Mouse (Mus musculus) midbrain, postnatal 0 days (tissue): Measurements from ENCODE around the gene Ptprg. TPM values are rescaled to one million over a fixed set of nuclear protein-coding genes. Genes with fewer than 3 reads are reported as not detected.

Experiments used
- ATAC-seq: fragments of 200-750 bp; cut with Nextera tagmentation; 2 replicates; pipeline ENCODE4 v1.8.0; 2017; ENCODE audit warnings: moderate number of reproducible peaks, mild to moderate bottlenecking, moderate TSS enrichment, moderate library complexity; ENCODE audit not compliant: low FRiP score
- DNase-seq: peaks from one replicate; pipeline ENCODE4 v3.0.0-alpha.2; 2015; ENCODE audit warnings: low spot score
- H3K27ac ChIP-seq: fragments of 300-500 bp; sonication (generic); 2 replicates; pipeline ENCODE4 v1.5.1; 2014; ENCODE audit warnings: low read depth, mild to moderate bottlenecking, low read length, mixed read lengths
- H3K27me3 ChIP-seq: fragments of 300-500 bp; sonication (generic); 2 replicates; pipeline ENCODE4 v1.6.1; 2014; ENCODE audit warnings: low read length, control low read depth, mixed read lengths; ENCODE audit not compliant: insufficient read depth
- H3K36me3 ChIP-seq: fragments of 300-500 bp; sonication (generic); 2 replicates; pipeline ENCODE4 v1.6.1; 2014; ENCODE audit warnings: low read length, control low read depth, mixed read lengths; ENCODE audit not compliant: insufficient read depth
- H3K4me1 ChIP-seq: fragments of 300-500 bp; sonication (generic); 2 replicates; pipeline ENCODE4 v1.6.1; 2014; ENCODE audit warnings: mild to moderate bottlenecking, control low read depth, antibody characterized with exemption, low read length, mixed read lengths; ENCODE audit not compliant: insufficient read depth
- H3K4me2 ChIP-seq: fragments of 300-500 bp; sonication (generic); 2 replicates; pipeline ENCODE4 v1.6.1; 2014; ENCODE audit warnings: low read depth, mild to moderate bottlenecking, low read length, mixed read lengths; ENCODE audit not compliant: poor library complexity, severe bottlenecking
- H3K4me3 ChIP-seq: fragments of 300-500 bp; sonication (generic); 2 replicates; pipeline ENCODE4 v1.5.1; 2014; ENCODE audit warnings: low read depth, mild to moderate bottlenecking, low read length, moderate library complexity
- H3K9ac ChIP-seq: fragments of 300-500 bp; sonication (generic); replicated peaks from 2 replicates; pipeline ENCODE4 v1.6.1; 2014; ENCODE audit warnings: mild to moderate bottlenecking, low read length, moderate library complexity, mixed read lengths; ENCODE audit not compliant: poor library complexity, severe bottlenecking
- H3K9me3 ChIP-seq: fragments of 300-500 bp; sonication (generic); 2 replicates; pipeline ENCODE4 v1.6.1; 2016; ENCODE audit warnings: low read length, control low read depth
- CTCF ChIP-seq: IDR thresholded peaks from 2 replicates; pipeline ENCODE4 v1.5.1; 2016; ENCODE audit warnings: antibody characterized with exemption, mild to moderate bottlenecking
- WGBS: fragments of 180-500 bp; shearing (Covaris S2); extraction: QIAGEN DNeasy Blood & Tissue Kit; methylation state at CpG from one replicate; pipeline ENCODE4 v1.1.7; 2014; 5-methylcytosine and 5-hydroxymethylcytosine counted together
- polyA plus RNA-seq: library from polyadenylated mRNA; unstranded; fragments of >200 nt; fragmentation: Nextera tagmentation; extraction: Ambion mirVana; gene quantifications from 2 replicates; pipeline ENCODE4 v1.2.1, GENCODE M21; 2015
- total RNA-seq: library from RNA; depleted of rRNA; stranded (reverse); fragments of >200 nt; gene quantifications from 2 replicates; pipeline ENCODE4 v1.2.3, GENCODE M21; 2014

Ptprg gene
- total and polyA plus RNA-seq, 2 experiments from 2014 or later: 25.7 to 84.9 TPM

DNA sequence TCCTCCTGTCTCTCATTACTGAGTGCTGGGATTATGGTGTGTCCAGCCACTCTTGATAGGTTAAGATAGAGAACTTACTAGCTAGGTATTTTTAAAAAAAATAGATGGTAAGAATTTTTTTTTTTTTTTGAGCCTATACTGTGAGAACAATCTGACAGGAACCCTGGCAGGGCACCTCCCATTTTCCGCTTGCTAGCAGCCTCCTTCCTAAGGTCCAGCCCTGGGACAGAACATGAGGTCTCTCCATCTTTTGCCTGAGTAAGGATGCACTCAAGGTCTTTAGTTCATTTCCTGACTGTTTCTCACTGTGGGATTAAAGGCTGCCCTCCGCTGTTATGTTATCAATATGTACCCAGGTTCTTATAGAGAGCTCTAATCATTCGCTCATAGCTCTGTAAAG, 264.7 kb downstream of the Ptprg start:
- Histone ChIP-seq H3K27me3 (no peaks in the 10 kb centered on the region), H3K9ac (no peak overlapping the region), H3K36me3 (no peaks in the 10 kb centered on the region), H3K4me2 (no peak overlapping the region), H3K27ac (no peak overlapping the region), H3K4me1 (peaks cover 7% of the 10 kb centered on the region; the same call in 1 of the 2 replicates), H3K4me3 (no peak overlapping the region), H3K9me3 (no peaks in the 10 kb centered on the region)
- DNase-seq (no peak), ATAC-seq (no peak)
- WGBS: 88% methylated on average over 3 of the region's 3 CpGs
- no peak for TF ChIP-seq CTCF

DNA sequence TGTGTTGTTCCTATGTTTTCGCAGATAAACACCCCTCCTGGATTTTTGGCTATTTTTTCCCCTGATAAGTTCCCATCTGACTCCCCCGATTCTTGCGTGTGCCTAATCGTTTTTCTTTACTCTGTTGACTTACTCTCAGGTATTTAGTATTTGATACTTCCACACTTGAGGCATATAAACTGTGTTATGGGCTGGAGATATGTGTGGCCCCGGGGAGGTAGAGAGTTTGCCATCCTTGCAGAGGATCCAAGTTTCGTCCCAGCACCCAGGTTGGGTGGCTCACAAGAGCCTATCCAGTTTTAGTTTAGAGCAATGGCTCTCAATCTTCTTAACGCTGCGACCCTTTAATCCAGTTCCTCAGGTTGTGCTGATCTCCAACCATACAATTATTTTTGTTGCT, 265.4 kb downstream of the Ptprg start:
- WGBS: 90% methylated on average over 8 of the region's 8 CpGs
- no peak for ATAC-seq
- DNase-seq: no peak
- Histone ChIP-seq H3K9ac (no peak overlapping the region), H3K4me2 (no peak overlapping the region), H3K27ac (no peak overlapping the region), H3K4me3 (no peak overlapping the region), H3K9me3 (no peaks in the 10 kb centered on the region), H3K4me1 (peaks cover 8% of the 10 kb centered on the region; the same call in 1 of the 2 replicates), H3K36me3 (no peaks in the 10 kb centered on the region), H3K27me3 (no peaks in the 10 kb centered on the region)
- no peak for TF ChIP-seq CTCF

DNA sequence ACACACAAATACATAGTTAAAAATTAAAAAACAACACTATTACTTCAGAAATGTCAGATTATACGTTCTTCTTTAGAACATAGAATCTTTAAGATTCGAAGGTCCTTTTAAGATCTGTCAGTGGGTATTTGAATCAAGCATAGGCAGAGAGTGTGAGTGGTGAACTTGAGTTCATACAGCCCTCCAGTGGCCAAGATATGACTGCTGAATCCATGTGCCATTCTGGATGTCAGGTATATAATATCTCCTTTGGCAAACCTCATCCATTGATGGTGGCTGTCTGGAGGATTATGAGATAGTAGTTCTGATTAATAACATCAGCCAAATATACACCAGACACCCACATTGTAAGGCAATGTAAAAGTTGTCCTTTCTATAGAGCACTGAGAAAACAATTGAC, 266.0 kb downstream of the Ptprg start:
- H3K27me3 ChIP-seq: no peaks in the 10 kb centered on the region
- ATAC-seq: no peak
- TF ChIP-seq CTCF: peak; percentile 65
- H3K9ac ChIP-seq: no peak overlapping the region
- H3K27ac ChIP-seq: no peak overlapping the region
- H3K4me1 ChIP-seq: peaks cover 8% of the 10 kb centered on the region; the same call in 1 of the 2 replicates
- H3K4me3 ChIP-seq: no peak overlapping the region
- no peaks in the 10 kb centered on the region for H3K36me3 ChIP-seq
- WGBS: 62% methylated on average over 2 of the region's 2 CpGs
- DNase-seq: peak; percentile 53
- no peaks in the 10 kb centered on the region for H3K9me3 ChIP-seq
- H3K4me2 ChIP-seq: no peak overlapping the region

- WGBS: 53% methylated on average over 7 of the region's 7 CpGs
- H3K27ac ChIP-seq: no peak overlapping the region
- ATAC-seq: no peak
Observed at GRCm38 (mm10) chr14:11822830-11823700, 269.7 kb downstream of the Ptprg start.

DNA sequence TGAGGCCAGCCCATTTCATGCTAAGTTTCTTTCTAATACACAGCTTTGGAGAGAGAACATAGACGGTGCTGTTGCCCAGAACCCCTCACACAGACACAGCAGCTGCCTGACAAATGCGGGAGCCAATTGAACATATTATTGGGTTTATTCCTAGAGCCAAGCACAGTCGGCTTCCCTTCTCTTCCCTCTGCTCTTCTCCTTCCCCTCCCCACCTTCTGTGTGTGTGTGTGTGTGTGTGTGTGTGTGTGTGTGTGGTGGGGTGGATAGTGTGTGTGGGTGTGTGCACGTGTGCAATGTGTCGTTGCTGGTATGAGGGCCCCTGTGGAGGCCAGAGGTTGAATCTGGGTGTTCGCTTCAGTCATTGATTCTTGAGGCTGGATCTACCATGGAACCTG, 270.4 kb downstream of the Ptprg start:
- H3K36me3 ChIP-seq: no peaks in the 10 kb centered on the region
- no peak overlapping the region for H3K9ac ChIP-seq
- H3K27ac ChIP-seq: no peak overlapping the region
- 77% methylated on average over 6 of the region's 6 CpGs for WGBS
- H3K27me3 ChIP-seq: no peaks in the 10 kb centered on the region
- H3K9me3 ChIP-seq: no peaks in the 10 kb centered on the region
- ATAC-seq (no peak), DNase-seq (peak; percentile 25)
- peaks cover 8% of the 10 kb centered on the region; the same call in 1 of the 2 replicates for H3K4me1 ChIP-seq
- no peak overlapping the region for H3K4me3 ChIP-seq
- no peak for TF ChIP-seq CTCF
- no peak overlapping the region for H3K4me2 ChIP-seq

More at GRCm38 (mm10) chr14:11822830-11823700, 269.7 kb downstream of the Ptprg start:
- peak; percentile 26 for DNase-seq
- no peak overlapping the region for H3K4me2 ChIP-seq
- no peak overlapping the region for H3K4me3 ChIP-seq
- no peaks in the 10 kb centered on the region for H3K9me3 ChIP-seq
- TF ChIP-seq CTCF: no peak
- H3K27me3 ChIP-seq: no peaks in the 10 kb centered on the region
- H3K4me1 ChIP-seq: peaks cover 8% of the 10 kb centered on the region; the same call in 1 of the 2 replicates
- no peaks in the 10 kb centered on the region for H3K36me3 ChIP-seq
- no peak overlapping the region for H3K9ac ChIP-seq

- 66% methylated on average over 8 of the region's 8 CpGs for WGBS
- Histone ChIP-seq H3K36me3 (no peaks in the 10 kb centered on the region), H3K9ac (no peak overlapping the region), H3K27ac (no peak overlapping the region), H3K4me3 (no peak overlapping the region), H3K27me3 (no peaks in the 10 kb centered on the region), H3K9me3 (no peaks in the 10 kb centered on the region), H3K4me2 (no peak overlapping the region), H3K4me1 (peaks cover 8% of the 10 kb centered on the region; the same call in 1 of the 2 replicates)
- no peak for ATAC-seq
- TF ChIP-seq CTCF: no peak
- DNase-seq: no peak
Observed at GRCm38 (mm10) chr14:11824915-11825314, 271.6 kb downstream of the Ptprg start.
